Comparison of ENCODE assay signal across 9 mouse cellular contexts in the genomic region with DNA sequence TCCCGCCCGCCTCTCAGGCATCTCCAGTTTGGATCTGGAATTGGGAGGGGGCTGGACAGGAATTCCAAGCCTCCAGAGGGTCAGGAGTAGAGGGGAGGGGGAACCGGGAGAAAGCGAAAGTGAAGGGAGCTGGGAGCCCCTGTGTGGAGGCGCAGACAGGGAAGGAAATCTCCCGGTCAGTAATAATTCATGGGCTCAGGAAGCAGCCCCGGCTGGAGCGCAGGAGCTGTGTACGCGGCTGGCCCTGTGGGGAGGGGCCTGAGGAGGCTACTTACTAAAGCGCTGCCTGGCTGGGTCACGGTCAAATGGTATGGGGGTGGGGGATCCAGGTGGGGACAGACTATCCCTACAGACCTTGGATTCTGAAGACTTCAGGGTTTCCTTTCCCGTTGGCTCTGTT. TPM values are rescaled to one million over a fixed set of nuclear protein-coding genes. Genes with fewer than 3 reads are reported as not detected.
A peak's percentile ranks its signal among the peaks of the same experiment; 100 is the strongest.
DNase-seq lines count a peak whose midpoint lies in the region; ATAC-seq and TF ChIP-seq lines count a peak whose summit lies in the region.
"Had no signal": no experiment of that assay in that cellular context is flagged by ENCODE, and none has a peak within 500 bp of the region (broad histone marks: within the 10 kb centered on the region; RNA-seq: fewer than 3 reads in every experiment).

No protein-coding gene starts in this region.

- H3K4me2 ChIP-seq in forebrain, embryonic 16.5 days (ENCODE audit: low read length) = peak overlapping the region; percentile 49
- H3K4me2 ChIP-seq in hindbrain, postnatal 0 days (ENCODE audit: low read depth, low read length) = peak overlapping the region; percentile 49
- peak overlapping the region; percentile 46 for H3K4me2 ChIP-seq in liver, embryonic 13.5 days
- peak overlapping the region; percentile 38 for H3K4me2 ChIP-seq in neural tube, embryonic 14.5 days (ENCODE audit: low read depth, low read length)

- no peaks in the 10 kb centered on the region for H3K36me3 ChIP-seq in forebrain, embryonic 16.5 days (ENCODE audit: control insufficient read depth, insufficient read depth)
- no peaks in the 10 kb centered on the region for H3K36me3 ChIP-seq in hindbrain, postnatal 0 days (ENCODE audit: insufficient read depth, low read length)
- no peaks in the 10 kb centered on the region for H3K36me3 ChIP-seq in liver, embryonic 13.5 days
- no peaks in the 10 kb centered on the region for H3K36me3 ChIP-seq in neural tube, embryonic 14.5 days (ENCODE audit: control insufficient read depth, insufficient read depth, low read length)
- H3K36me3 ChIP-seq: G1E had no signal

- H3K4me3 ChIP-seq in left cerebral cortex, adult 2 months = 0 out of 2 replicates have a peak overlapping the region, but pooled peaks have one; percentile 16
- H3K4me3 ChIP-seq in forebrain, embryonic 16.5 days (replicated peaks; ENCODE audit: low read length) = peak overlapping the region; percentile 28
- H3K4me3 ChIP-seq in hindbrain, postnatal 0 days (ENCODE audit: low read length) = peak overlapping the region; percentile 28
- H3K4me3 ChIP-seq in liver, embryonic 13.5 days (replicated peaks) = peak overlapping the region; percentile 36
- peak overlapping the region; percentile 3; the same call in 1 of the 2 replicates for H3K4me3 ChIP-seq in neural tube, embryonic 14.5 days (ENCODE audit: low read depth, low read length)

- peaks cover 28% of the 10 kb centered on the region for H3K27me3 ChIP-seq in forebrain, embryonic 16.5 days (replicated peaks; ENCODE audit: control insufficient read depth, insufficient read depth, low read length)
- peaks cover 19% of the 10 kb centered on the region; the same call in 1 of the 2 replicates for H3K27me3 ChIP-seq in hindbrain, postnatal 0 days (ENCODE audit: insufficient read depth, low read length)
- peaks cover 87% of the 10 kb centered on the region for H3K27me3 ChIP-seq in liver, embryonic 13.5 days
- peaks cover 4% of the 10 kb centered on the region; the same call in 1 of the 2 replicates for H3K27me3 ChIP-seq in neural tube, embryonic 14.5 days (ENCODE audit: control insufficient read depth, insufficient read depth, low read length)

- intact Hi-C loops in left cerebral cortex, adult 2 months (cut with DNase I) = no loop called here

- H3K4me1 ChIP-seq in forebrain, embryonic 16.5 days (replicated peaks; ENCODE audit: control insufficient read depth, insufficient read depth, low read length) = peaks cover 35% of the 10 kb centered on the region
- H3K4me1 ChIP-seq in hindbrain, postnatal 0 days (ENCODE audit: insufficient read depth, low read length) = peaks cover 5% of the 10 kb centered on the region; the same call in 1 of the 2 replicates
- H3K4me1 ChIP-seq in liver, embryonic 13.5 days (replicated peaks) = peaks cover 22% of the 10 kb centered on the region
- peaks cover 16% of the 10 kb centered on the region; the same call in 1 of the 2 replicates for H3K4me1 ChIP-seq in neural tube, embryonic 14.5 days (ENCODE audit: control insufficient read depth, insufficient read depth, low read length)

- H3K9ac ChIP-seq in forebrain, embryonic 16.5 days (replicated peaks; ENCODE audit: low read depth, low read length) = peak overlapping the region; percentile 30
- H3K9ac ChIP-seq in hindbrain, postnatal 0 days (replicated peaks; ENCODE audit: low read length) = 0 out of 2 replicates have a peak overlapping the region, but pooled peaks have one; percentile 0
- no peak overlapping the region for H3K9ac ChIP-seq in liver, embryonic 13.5 days
- 0 out of 2 replicates have a peak overlapping the region, but pooled peaks have one; percentile 25 for H3K9ac ChIP-seq in neural tube, embryonic 14.5 days (replicated peaks; ENCODE audit: low read depth, low read length)

- DNase-seq in left cerebral cortex, adult 2 months (ENCODE audit: extremely low spot score in 1 of 2, low spot score in 2 of 2) = no peak
- DNase-seq in left cerebral cortex, adult 9 months (ENCODE audit: low spot score in 2 of 2) = no peak
- DNase-seq in hindbrain, postnatal 0 days (ENCODE audit: low spot score) = peak; percentile 19
- DNase-seq in liver, embryonic 13.5 days = no peak
- DNase-seq in spleen, postnatal 14 days (ENCODE audit: low spot score in 2 of 2) = no peak

- TF ChIP-seq CTCF in left cerebral cortex, adult 2 months (IDR thresholded peaks at IDR 0.05) = no peak
- TF ChIP-seq CTCF in hindbrain, postnatal 0 days (IDR thresholded peaks at IDR 0.05; ENCODE audit: low read depth) = no peak

- 0% methylated on average over 13 of the region's 13 CpGs for WGBS in forebrain, embryonic 16.5 days
- WGBS in hindbrain, postnatal 0 days = 3% methylated on average over 13 of the region's 13 CpGs
- WGBS in liver, embryonic 13.5 days (ENCODE audit: insufficient replicate concordance) = 5% methylated on average over 13 of the region's 13 CpGs
- WGBS in neural tube, embryonic 14.5 days = 1% methylated on average over 13 of the region's 13 CpGs

- no peaks in the 10 kb centered on the region for H3K9me3 ChIP-seq in forebrain, embryonic 16.5 days (ENCODE audit: control insufficient read depth, low read length)
- H3K9me3 ChIP-seq in hindbrain, postnatal 0 days (ENCODE audit: low read length) = no peaks in the 10 kb centered on the region
- H3K9me3 ChIP-seq in liver, embryonic 13.5 days (replicated peaks) = no peaks in the 10 kb centered on the region
- no peaks in the 10 kb centered on the region for H3K9me3 ChIP-seq in neural tube, embryonic 14.5 days (ENCODE audit: control insufficient read depth, low read length)

- ATAC-seq in forebrain, embryonic 16.5 days = no peak
- ATAC-seq in hindbrain, postnatal 0 days = peak; percentile 25; the same call in 1 of the 2 replicates
- no peak for ATAC-seq in liver, embryonic 13.5 days (ENCODE audit: low read depth)
- peak; percentile 38; the same call in 1 of the 2 replicates for ATAC-seq in neural tube, embryonic 14.5 days (ENCODE audit: low read depth)
- no peak for ATAC-seq in erythroid progenitor cell, adult 5-6 weeks (replicated peaks; ENCODE audit: low FRiP score, poor library complexity, severe bottlenecking)

- no peak overlapping the region for H3K27ac ChIP-seq in left cerebral cortex, adult 2 months
- H3K27ac ChIP-seq in forebrain, embryonic 16.5 days (ENCODE audit: low read length) = no peak overlapping the region
- H3K27ac ChIP-seq in hindbrain, postnatal 0 days = no peak overlapping the region
- H3K27ac ChIP-seq in liver, embryonic 13.5 days = no peak overlapping the region
- H3K27ac ChIP-seq in neural tube, embryonic 14.5 days (ENCODE audit: low read depth, low read length) = no peak overlapping the region

RNA-seq across cellular contexts. Expression of a gene that starts 1.3 kb away (rescaled TPM):
- total RNA-seq in left cerebral cortex, adult 2 months (2021) = 1 to 10 TPM; 1.6 to 2.4 TPM
- 1.3 and 1.5 TPM in 2 replicates for polyA plus RNA-seq in forebrain, embryonic 16.5 days (2015; fragmentation: Nextera tagmentation; extraction: Ambion mirVana)
- 4.9 TPM in 1 of 2 replicates, not detected in the other for total RNA-seq in hindbrain, postnatal 0 days (2014; rRNA removed)
- 0.74 and 1.2 TPM in 2 replicates for polyA plus RNA-seq in hindbrain, postnatal 0 days (2015; fragmentation: Nextera tagmentation; extraction: Ambion mirVana)
- polyA plus RNA-seq in liver, embryonic 13.5 days (2015; fragmentation: Nextera tagmentation; extraction: Ambion mirVana) = 0.27 and 0.33 TPM in 2 replicates
- polyA plus RNA-seq in neural tube, embryonic 14.5 days (2014; fragmentation: Nextera tagmentation; extraction: Ambion mirVana) = 1.3 and 3.3 TPM in 2 replicates
- total RNA-seq in erythroid progenitor cell, adult 5-6 weeks (2015; ENCODE audit: low replicate concordance) = not detected in 2 replicates
- not detected in 2 replicates for total RNA-seq in erythroid progenitor cell, adult 5-6 weeks (2017; ENCODE audit: low replicate concordance)
- total RNA-seq: G1E had no signal
- polyA plus RNA-seq: G1E had no signal

RNA-seq across cellular contexts. Expression of a gene that starts 36.7 kb away (rescaled TPM):
- 100 to 1,000 TPM in 1 of 2 experiments, 10 to 100 TPM in 1; 98.3 to 114 TPM for total RNA-seq in left cerebral cortex, adult 2 months (2021)
- 11.4 and 13.6 TPM in 2 replicates for polyA plus RNA-seq in forebrain, embryonic 16.5 days (2015; fragmentation: Nextera tagmentation; extraction: Ambion mirVana)
- 51.7 and 54.5 TPM in 2 replicates for total RNA-seq in hindbrain, postnatal 0 days (2014; rRNA removed)
- polyA plus RNA-seq in hindbrain, postnatal 0 days (2015; fragmentation: Nextera tagmentation; extraction: Ambion mirVana) = 26.4 and 26.8 TPM in 2 replicates
- 17.2 and 17.9 TPM in 2 replicates for polyA plus RNA-seq in liver, embryonic 13.5 days (2015; fragmentation: Nextera tagmentation; extraction: Ambion mirVana)
- polyA plus RNA-seq in neural tube, embryonic 14.5 days (2014; fragmentation: Nextera tagmentation; extraction: Ambion mirVana) = 22.5 and 23.4 TPM in 2 replicates
- 10.1 and 16.3 TPM in 2 replicates for total RNA-seq in erythroid progenitor cell, adult 5-6 weeks (2015; ENCODE audit: low replicate concordance)
- 11.5 and 35.3 TPM in 2 replicates for total RNA-seq in erythroid progenitor cell, adult 5-6 weeks (2017; ENCODE audit: low replicate concordance)

Comparison
In these comparisons a context has a peak if more than half of its experiments do, and no peak if none do; other contexts are left out.
1. ATAC-seq: peak in hindbrain, postnatal 0 days (single experiment) and neural tube, embryonic 14.5 days (single experiment); none in forebrain, embryonic 16.5 days (single experiment), liver, embryonic 13.5 days (single experiment) and erythroid progenitor cell, adult 5-6 weeks (single experiment).
2. Peak in every context shown above with its lines, with median percentiles within 50 percentile points of each other: H3K4me3 ChIP-seq and H3K4me2 ChIP-seq.